Mouse (Mus musculus) embryonic facial prominence, embryonic 15.5 days (tissue): Measurements from ENCODE around the gene H2al1c. TPM values are rescaled to one million over a fixed set of nuclear protein-coding genes. Genes with fewer than 3 reads are reported as not detected.
"Not testable (repeated sequence)": the region's sequence is repeated elsewhere in the genome, so short reads cannot be mapped to it uniquely, and the experiment has no call there.

Source experiments
- ATAC-seq: fragments of 200-750 bp; cut with Nextera tagmentation; 2 replicates; pipeline ENCODE4 v1.8.0; 2017; ENCODE audit warnings: low read depth, moderate TSS enrichment; ENCODE audit not compliant: insufficient number of reproducible peaks, low FRiP score, low TSS enrichment
- H3K27ac ChIP-seq: fragments of 300-500 bp; sonication (generic); replicated peaks from 2 replicates; pipeline ENCODE4 v1.5.1; 2015; ENCODE audit warnings: mild to moderate bottlenecking, inconsistent platforms
- H3K27me3 ChIP-seq: fragments of 300-500 bp; sonication (generic); 2 replicates; pipeline ENCODE4 v1.6.1; 2015; ENCODE audit warnings: inconsistent platforms
- H3K36me3 ChIP-seq: fragments of 300-500 bp; sonication (generic); 2 replicates; pipeline ENCODE4 v1.6.1; 2015; ENCODE audit warnings: mild to moderate bottlenecking, inconsistent platforms
- H3K4me1 ChIP-seq: fragments of 300-500 bp; sonication (generic); 2 replicates; pipeline ENCODE4 v1.6.1; 2015; ENCODE audit warnings: inconsistent platforms
- H3K4me2 ChIP-seq: fragments of 300-500 bp; sonication (generic); replicated peaks from 2 replicates; pipeline ENCODE4 v1.6.1; 2015; ENCODE audit warnings: mild to moderate bottlenecking, inconsistent platforms
- H3K4me3 ChIP-seq: fragments of 300-500 bp; sonication (generic); replicated peaks from 2 replicates; pipeline ENCODE4 v1.5.1; 2015; ENCODE audit warnings: mild to moderate bottlenecking, inconsistent platforms
- H3K9ac ChIP-seq: fragments of 300-500 bp; sonication (generic); 2 replicates; pipeline ENCODE4 v1.6.1; 2015; ENCODE audit warnings: inconsistent platforms
- H3K9me3 ChIP-seq: fragments of 300-500 bp; sonication (generic); replicated peaks from 2 replicates; pipeline ENCODE4 v1.6.1; 2016; ENCODE audit warnings: inconsistent platforms
- WGBS: fragments of 180-500 bp; shearing (Covaris S2); methylation state at CpG from one replicate; pipeline ENCODE4 v1.1.7; 2015; 5-methylcytosine and 5-hydroxymethylcytosine counted together
- polyA plus RNA-seq: library from polyadenylated mRNA; unstranded; fragments of >200 nt; fragmentation: Nextera tagmentation; extraction: Ambion mirVana; gene quantifications from 2 replicates; pipeline ENCODE4 v1.2.1, GENCODE M21; 2015

The H2al1c gene
- polyA plus RNA-seq, result not detected in 2 replicates

- H3K27ac ChIP-seq, H3K36me3 ChIP-seq, H3K27me3 ChIP-seq, H3K9me3 ChIP-seq, H3K4me3 ChIP-seq, ATAC-seq, H3K4me2 ChIP-seq, H3K4me1 ChIP-seq, H3K9ac ChIP-seq: not testable (repeated sequence)
- WGBS, result 82% methylated on average over 2 of the region's 6 CpGs
Observed at GRCm38 (mm10) chrX:11305355-11305754, at the start of gene H2al1c. TSS of gene H2al1c (plus strand) at chrX:11305655.

GRCm38 (mm10) chrX:11264918-11265317 lies 40.5 kb upstream of the H2al1c start:
- 0 out of 2 replicates have a peak, but pooled peaks cover 5% of the 10 kb centered on the region for H3K4me1 ChIP-seq
- no peak overlapping the region for H3K9ac ChIP-seq
- H3K27ac ChIP-seq, result no peak overlapping the region
- H3K4me3 ChIP-seq, result no peak overlapping the region
- no peak overlapping the region for H3K4me2 ChIP-seq
- no peak for ATAC-seq
- H3K27me3 ChIP-seq, result peaks cover 9% of the 10 kb centered on the region; the same call in 1 of the 2 replicates
- no peaks in the 10 kb centered on the region for H3K36me3 ChIP-seq
- 59% methylated on average over 8 of the region's 8 CpGs for WGBS
- no peaks in the 10 kb centered on the region for H3K9me3 ChIP-seq

GRCm38 (mm10) chrX:11267791-11268190 lies 37.7 kb upstream of the H2al1c start:
- 0 out of 2 replicates have a peak, but pooled peaks cover 5% of the 10 kb centered on the region for H3K4me1 ChIP-seq
- 0 out of 2 replicates have a peak, but pooled peaks cover 7% of the 10 kb centered on the region for H3K27me3 ChIP-seq
- WGBS, result 47% methylated on average over 7 of the region's 7 CpGs
- H3K9ac ChIP-seq, result no peak overlapping the region
- ATAC-seq, result no peak
- no peaks in the 10 kb centered on the region for H3K9me3 ChIP-seq
- no peak overlapping the region for H3K27ac ChIP-seq
- H3K4me3 ChIP-seq, result no peak overlapping the region
- no peak overlapping the region for H3K4me2 ChIP-seq
- H3K36me3 ChIP-seq, result no peaks in the 10 kb centered on the region

- Histone ChIP-seq H3K4me1 (0 out of 2 replicates have a peak, but pooled peaks cover 5% of the 10 kb centered on the region), H3K27ac (no peak overlapping the region), H3K36me3 (no peaks in the 10 kb centered on the region), H3K27me3 (0 out of 2 replicates have a peak, but pooled peaks cover 7% of the 10 kb centered on the region), H3K9me3 (no peaks in the 10 kb centered on the region), H3K4me2 (no peak overlapping the region), H3K9ac (no peak overlapping the region), H3K4me3 (no peak overlapping the region)
- ATAC-seq, result peak; percentile 63; the same call in 1 of the 2 replicates
- WGBS, result 69% methylated on average over 3 of the region's 3 CpGs
Observed at GRCm38 (mm10) chrX:11269074-11269473, 36.4 kb upstream of the H2al1c start.

- Histone ChIP-seq H3K4me2 (no peak overlapping the region), H3K9ac (no peak overlapping the region), H3K27me3 (0 out of 2 replicates have a peak, but pooled peaks cover 2% of the 10 kb centered on the region), H3K27ac (no peak overlapping the region), H3K4me3 (no peak overlapping the region), H3K9me3 (no peaks in the 10 kb centered on the region), H3K4me1 (0 out of 2 replicates have a peak, but pooled peaks cover under 1% of the 10 kb centered on the region), H3K36me3 (no peaks in the 10 kb centered on the region)
- no peak for ATAC-seq
- 74% methylated on average over 3 of the region's 3 CpGs for whole genome bisulfite sequencing
Observed at GRCm38 (mm10) chrX:11273190-11273589, 32.3 kb upstream of the H2al1c start.

- no peaks in the 10 kb centered on the region for H3K4me1 ChIP-seq
- H3K27me3 ChIP-seq, result peaks cover 2% of the 10 kb centered on the region
- H3K27ac ChIP-seq, result no peak overlapping the region
- ATAC-seq, result no peak
- no peak overlapping the region for H3K4me3 ChIP-seq
- WGBS, result 68% methylated on average over 6 of the region's 6 CpGs
- no peak overlapping the region for H3K9ac ChIP-seq
- no peak overlapping the region for H3K4me2 ChIP-seq
- no peaks in the 10 kb centered on the region for H3K9me3 ChIP-seq
- H3K36me3 ChIP-seq, result no peaks in the 10 kb centered on the region
Observed at GRCm38 (mm10) chrX:11277083-11277482, 28.4 kb upstream of the H2al1c start.

- Histone ChIP-seq H3K36me3 (no peaks in the 10 kb centered on the region), H3K4me2 (no peak overlapping the region), H3K4me3 (no peak overlapping the region), H3K9me3 (no peaks in the 10 kb centered on the region), H3K4me1 (no peaks in the 10 kb centered on the region), H3K27ac (no peak overlapping the region), H3K27me3 (peaks cover 2% of the 10 kb centered on the region), H3K9ac (no peak overlapping the region)
- no peak for ATAC-seq
- WGBS, result 58% methylated on average over 2 of the region's 2 CpGs
Observed at GRCm38 (mm10) chrX:11280741-11281140, 24.7 kb upstream of the H2al1c start.

- 62% methylated on average over 14 of the region's 14 CpGs for WGBS
- Histone ChIP-seq H3K27me3 (peaks cover 8% of the 10 kb centered on the region), H3K4me2 (no peak overlapping the region), H3K36me3 (no peaks in the 10 kb centered on the region), H3K4me3 (no peak overlapping the region), H3K9ac (no peak overlapping the region), H3K4me1 (no peaks in the 10 kb centered on the region), H3K27ac (no peak overlapping the region), H3K9me3 (no peaks in the 10 kb centered on the region)
- no peak for ATAC-seq
Observed at GRCm38 (mm10) chrX:11288306-11288882, 17.1 kb upstream of the H2al1c start.

- Histone ChIP-seq H3K36me3 (no peaks in the 10 kb centered on the region), H3K9me3 (no peaks in the 10 kb centered on the region), H3K27ac (no peak overlapping the region), H3K4me1 (no peaks in the 10 kb centered on the region), H3K9ac (no peak overlapping the region), H3K4me3 (no peak overlapping the region), H3K27me3 (peaks cover 8% of the 10 kb centered on the region), H3K4me2 (no peak overlapping the region)
- ATAC-seq, result no peak
- WGBS, result 68% methylated on average over 4 of the region's 4 CpGs
Observed at GRCm38 (mm10) chrX:11289244-11289643, 16.2 kb upstream of the H2al1c start.

- H3K4me2 ChIP-seq, H3K27ac ChIP-seq, H3K9me3 ChIP-seq, ATAC-seq, H3K27me3 ChIP-seq, H3K4me1 ChIP-seq, H3K9ac ChIP-seq, H3K36me3 ChIP-seq, H3K4me3 ChIP-seq: not testable (repeated sequence)
- no CpG with 5 or more reads among the region's 3 CpGs for WGBS
Observed at GRCm38 (mm10) chrX:11298957-11299356, 6.5 kb upstream of the H2al1c start, which contains the start of gene H2al1a. TSS of gene H2al1a (plus strand) at chrX:11299257.

- WGBS, result 85% methylated on average over 1 of the region's 3 CpGs
- not testable (repeated sequence) for ATAC-seq, H3K36me3 ChIP-seq, H3K4me1 ChIP-seq, H3K4me2 ChIP-seq, H3K9me3 ChIP-seq, H3K4me3 ChIP-seq, H3K9ac ChIP-seq, H3K27ac ChIP-seq, H3K27me3 ChIP-seq
Observed at GRCm38 (mm10) chrX:11302132-11302531, 3.3 kb upstream of the H2al1c start, which contains the start of gene H2al1b. TSS of gene H2al1b (plus strand) at chrX:11302432.

- no CpG with 5 or more reads among the region's 6 CpGs for WGBS
- H3K27me3 ChIP-seq, H3K4me2 ChIP-seq, ATAC-seq, H3K36me3 ChIP-seq, H3K4me3 ChIP-seq, H3K27ac ChIP-seq, H3K4me1 ChIP-seq, H3K9me3 ChIP-seq, H3K9ac ChIP-seq: not testable (repeated sequence)
Observed at GRCm38 (mm10) chrX:11308524-11308923, 3.1 kb downstream of the H2al1c start, which contains the start of gene H2al1d. TSS of gene H2al1d (plus strand) at chrX:11308824.
